Mouse (Mus musculus): Measurements from ENCODE around the gene Tnk2. TPM values are rescaled to one million over a fixed set of nuclear protein-coding genes. Genes with fewer than 3 reads are reported as not detected.

The Tnk2 gene
- polyA plus RNA-seq, 1 experiment from 2014 or later, result 9.2 TPM

GRCm38 (mm10) chr16:32710426-32711070 is 66.9 kb downstream of the Tnk2 start:
- ATAC-seq (ENCODE audit: insufficient number of reproducible peaks, low FRiP score, low TSS enrichment, low read depth) (no peak), DNase-seq (ENCODE audit: low spot score) (no peak)
- Histone ChIP-seq H3K9ac (ENCODE audit: low read length) (no peak overlapping the region), H3K27ac (replicated peaks; ENCODE audit: low read depth, low read length) (no peak overlapping the region), H3K36me3 (ENCODE audit: control insufficient read depth, insufficient read depth, low read length) (no peaks in the 10 kb centered on the region), H3K4me2 (ENCODE audit: low read depth, severe bottlenecking) (no peak overlapping the region), H3K4me3 (ENCODE audit: low read depth, low read length) (no peak overlapping the region), H3K9me3 (ENCODE audit: control insufficient read depth, low read length) (no peaks in the 10 kb centered on the region), H3K4me1 (ENCODE audit: control insufficient read depth, insufficient read depth, low read length) (peaks cover 11% of the 10 kb centered on the region; the same call in 1 of the 2 replicates), H3K27me3 (ENCODE audit: control insufficient read depth, insufficient read depth, low read length) (no peaks in the 10 kb centered on the region)
- 69% methylated on average over 14 of the region's 14 CpGs for WGBS

- WGBS, result 88% methylated on average over 11 of the region's 11 CpGs
- H3K4me3 ChIP-seq (ENCODE audit: low read depth, low read length), result no peak overlapping the region
- no peak overlapping the region for H3K4me2 ChIP-seq (ENCODE audit: low read depth, severe bottlenecking)
- no peak overlapping the region for H3K9ac ChIP-seq (ENCODE audit: low read length)
- H3K4me1 ChIP-seq (ENCODE audit: control insufficient read depth, insufficient read depth, low read length), result peaks cover 14% of the 10 kb centered on the region
- H3K27ac ChIP-seq (replicated peaks; ENCODE audit: low read depth, low read length), result no peak overlapping the region
- no peaks in the 10 kb centered on the region for H3K9me3 ChIP-seq (ENCODE audit: control insufficient read depth, low read length)
- no peaks in the 10 kb centered on the region for H3K36me3 ChIP-seq (ENCODE audit: control insufficient read depth, insufficient read depth, low read length)
- DNase-seq (ENCODE audit: low spot score) (no peak), ATAC-seq (ENCODE audit: insufficient number of reproducible peaks, low FRiP score, low TSS enrichment, low read depth) (no peak)
- H3K27me3 ChIP-seq (ENCODE audit: control insufficient read depth, insufficient read depth, low read length), result no peaks in the 10 kb centered on the region
Measured at GRCm38 (mm10) chr16:32712202-32712601, 68.5 kb downstream of the Tnk2 start.

DNA sequence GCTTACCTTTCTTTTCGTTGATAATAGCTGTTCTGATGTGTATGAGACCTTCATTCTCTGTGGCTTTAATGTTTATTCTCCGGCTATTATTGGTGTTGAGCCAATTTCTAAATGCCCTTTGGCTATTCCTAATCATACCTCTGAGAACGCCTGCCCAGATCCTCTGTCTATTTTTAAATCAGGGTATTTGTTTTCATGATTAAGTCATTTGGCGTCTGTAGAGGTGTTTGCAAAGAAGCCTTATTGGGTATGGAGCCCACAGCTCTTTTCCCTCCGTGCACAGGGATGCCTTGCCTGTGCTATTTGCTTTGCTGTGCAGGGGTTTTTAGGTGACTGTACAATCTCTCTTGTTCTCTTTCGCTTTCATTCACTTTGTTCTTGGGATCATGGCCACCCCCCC is 69.9 kb downstream of the Tnk2 start:
- no peaks in the 10 kb centered on the region for H3K36me3 ChIP-seq (ENCODE audit: control insufficient read depth, insufficient read depth, low read length)
- no peak overlapping the region for H3K4me3 ChIP-seq (ENCODE audit: low read depth, low read length)
- H3K27ac ChIP-seq (replicated peaks; ENCODE audit: low read depth, low read length), result no peak overlapping the region
- DNase-seq (ENCODE audit: low spot score), result no peak
- WGBS, result 83% methylated on average over 6 of the region's 6 CpGs
- ATAC-seq (ENCODE audit: insufficient number of reproducible peaks, low FRiP score, low TSS enrichment, low read depth), result no peak
- no peaks in the 10 kb centered on the region for H3K27me3 ChIP-seq (ENCODE audit: control insufficient read depth, insufficient read depth, low read length)
- H3K4me2 ChIP-seq (ENCODE audit: low read depth, severe bottlenecking), result no peak overlapping the region
- peaks cover 10% of the 10 kb centered on the region for H3K4me1 ChIP-seq (ENCODE audit: control insufficient read depth, insufficient read depth, low read length)
- H3K9me3 ChIP-seq (ENCODE audit: control insufficient read depth, low read length), result no peaks in the 10 kb centered on the region
- H3K9ac ChIP-seq (ENCODE audit: low read length), result no peak overlapping the region

DNA sequence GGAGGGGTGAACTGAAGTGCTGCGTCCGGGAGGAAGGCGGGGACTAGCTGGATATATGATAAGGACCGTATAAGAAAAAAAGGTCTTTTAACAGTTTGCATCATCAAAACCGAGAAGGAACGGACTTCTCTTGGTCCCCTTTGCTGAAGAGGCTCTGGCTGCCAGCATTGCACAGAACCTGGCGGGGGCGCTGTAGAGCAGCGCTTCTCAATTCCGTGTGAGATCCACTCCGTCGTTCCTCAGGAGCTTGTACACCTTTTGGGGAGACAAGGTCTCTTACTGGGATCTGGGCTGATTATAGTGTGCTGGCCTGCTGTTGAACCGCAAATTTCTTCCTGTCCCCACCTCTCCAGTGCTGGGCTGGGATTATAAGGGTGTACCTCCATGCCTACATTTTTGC is 71.7 kb downstream of the Tnk2 start:
- no peak overlapping the region for H3K4me2 ChIP-seq (ENCODE audit: low read depth, severe bottlenecking)

GRCm38 (mm10) chr16:32723163-32723562 is 79.5 kb downstream of the Tnk2 start:
- ATAC-seq (ENCODE audit: insufficient number of reproducible peaks, low FRiP score, low TSS enrichment, low read depth), result no peak
- no peaks in the 10 kb centered on the region for H3K27me3 ChIP-seq (ENCODE audit: control insufficient read depth, insufficient read depth, low read length)
- H3K9me3 ChIP-seq (ENCODE audit: control insufficient read depth, low read length), result no peaks in the 10 kb centered on the region
- no peak for DNase-seq (ENCODE audit: low spot score)
- H3K9ac ChIP-seq (ENCODE audit: low read length), result no peak overlapping the region
- no peaks in the 10 kb centered on the region for H3K4me1 ChIP-seq (ENCODE audit: control insufficient read depth, insufficient read depth, low read length)
- H3K4me2 ChIP-seq (ENCODE audit: low read depth, severe bottlenecking), result no peak overlapping the region
- H3K4me3 ChIP-seq (ENCODE audit: low read depth, low read length), result no peak overlapping the region
- H3K27ac ChIP-seq (replicated peaks; ENCODE audit: low read depth, low read length), result no peak overlapping the region
- H3K36me3 ChIP-seq (ENCODE audit: control insufficient read depth, insufficient read depth, low read length), result no peaks in the 10 kb centered on the region
- WGBS, result 86% methylated on average over 7 of the region's 7 CpGs

More for the DNA sequence above, 71.7 kb downstream of the Tnk2 start:
- Histone ChIP-seq H3K4me3 (ENCODE audit: low read depth, low read length) (no peak overlapping the region), H3K9me3 (ENCODE audit: control insufficient read depth, low read length) (no peaks in the 10 kb centered on the region), H3K4me1 (ENCODE audit: control insufficient read depth, insufficient read depth, low read length) (peaks cover 10% of the 10 kb centered on the region), H3K27ac (replicated peaks; ENCODE audit: low read depth, low read length) (no peak overlapping the region), H3K27me3 (ENCODE audit: control insufficient read depth, insufficient read depth, low read length) (no peaks in the 10 kb centered on the region), H3K36me3 (ENCODE audit: control insufficient read depth, insufficient read depth, low read length) (no peaks in the 10 kb centered on the region), H3K9ac (ENCODE audit: low read length) (no peak overlapping the region; the same call in 1 of the 2 replicates)
- ATAC-seq (ENCODE audit: insufficient number of reproducible peaks, low FRiP score, low TSS enrichment, low read depth) (no peak), DNase-seq (ENCODE audit: low spot score) (peak; percentile 50)
- WGBS, result 30% methylated on average over 13 of the region's 13 CpGs

GRCm38 (mm10) chr16:32723767-32724166 is 80.1 kb downstream of the Tnk2 start:
- Histone ChIP-seq H3K9me3 (ENCODE audit: control insufficient read depth, low read length) (no peaks in the 10 kb centered on the region), H3K27me3 (ENCODE audit: control insufficient read depth, insufficient read depth, low read length) (no peaks in the 10 kb centered on the region), H3K36me3 (ENCODE audit: control insufficient read depth, insufficient read depth, low read length) (no peaks in the 10 kb centered on the region), H3K4me1 (ENCODE audit: control insufficient read depth, insufficient read depth, low read length) (no peaks in the 10 kb centered on the region), H3K4me3 (ENCODE audit: low read depth, low read length) (no peak overlapping the region), H3K27ac (replicated peaks; ENCODE audit: low read depth, low read length) (no peak overlapping the region), H3K4me2 (ENCODE audit: low read depth, severe bottlenecking) (no peak overlapping the region), H3K9ac (ENCODE audit: low read length) (no peak overlapping the region)
- ATAC-seq (ENCODE audit: insufficient number of reproducible peaks, low FRiP score, low TSS enrichment, low read depth), result no peak
- no peak for DNase-seq (ENCODE audit: low spot score)
- WGBS, result 75% methylated on average over 4 of the region's 4 CpGs

DNA sequence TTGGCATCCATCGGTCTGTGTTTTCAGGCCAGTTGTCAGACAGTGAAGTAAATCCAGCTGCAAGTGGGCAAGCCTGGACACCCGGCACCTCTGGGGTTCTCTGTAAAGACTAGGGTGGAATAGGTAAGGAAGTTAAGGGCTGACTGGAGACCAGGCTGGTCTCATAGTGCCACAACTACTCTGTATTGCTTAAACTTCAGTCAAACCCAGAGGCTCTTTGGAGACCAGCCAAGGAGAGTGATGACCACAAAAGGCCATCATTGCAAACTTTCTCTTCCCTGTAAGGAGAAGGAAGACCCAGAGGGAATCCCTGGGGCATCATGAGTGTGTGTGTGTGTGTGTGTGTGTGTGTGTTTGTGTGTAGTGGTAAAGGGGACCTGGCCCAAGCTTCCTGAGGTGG is 80.6 kb downstream of the Tnk2 start:
- ATAC-seq (ENCODE audit: insufficient number of reproducible peaks, low FRiP score, low TSS enrichment, low read depth), result no peak
- no peak for DNase-seq (ENCODE audit: low spot score)
- H3K4me2 ChIP-seq (ENCODE audit: low read depth, severe bottlenecking), result no peak overlapping the region
- no peak overlapping the region for H3K4me3 ChIP-seq (ENCODE audit: low read depth, low read length)
- no peaks in the 10 kb centered on the region for H3K36me3 ChIP-seq (ENCODE audit: control insufficient read depth, insufficient read depth, low read length)
- no peaks in the 10 kb centered on the region for H3K9me3 ChIP-seq (ENCODE audit: control insufficient read depth, low read length)
- H3K27ac ChIP-seq (replicated peaks; ENCODE audit: low read depth, low read length), result no peak overlapping the region
- WGBS, result 81% methylated on average over 2 of the region's 2 CpGs
- H3K27me3 ChIP-seq (ENCODE audit: control insufficient read depth, insufficient read depth, low read length), result no peaks in the 10 kb centered on the region
- H3K9ac ChIP-seq (ENCODE audit: low read length), result no peak overlapping the region
- H3K4me1 ChIP-seq (ENCODE audit: control insufficient read depth, insufficient read depth, low read length), result no peaks in the 10 kb centered on the region

GRCm38 (mm10) chr16:32726501-32726900 is 82.8 kb downstream of the Tnk2 start:
- no peak for DNase-seq (ENCODE audit: low spot score)
- Histone ChIP-seq H3K27me3 (ENCODE audit: control insufficient read depth, insufficient read depth, low read length) (no peaks in the 10 kb centered on the region), H3K36me3 (ENCODE audit: control insufficient read depth, insufficient read depth, low read length) (no peaks in the 10 kb centered on the region), H3K9me3 (ENCODE audit: control insufficient read depth, low read length) (no peaks in the 10 kb centered on the region), H3K4me1 (ENCODE audit: control insufficient read depth, insufficient read depth, low read length) (no peaks in the 10 kb centered on the region), H3K9ac (ENCODE audit: low read length) (no peak overlapping the region), H3K27ac (replicated peaks; ENCODE audit: low read depth, low read length) (no peak overlapping the region), H3K4me2 (ENCODE audit: low read depth, severe bottlenecking) (no peak overlapping the region), H3K4me3 (ENCODE audit: low read depth, low read length) (no peak overlapping the region)
- ATAC-seq (ENCODE audit: insufficient number of reproducible peaks, low FRiP score, low TSS enrichment, low read depth), result no peak

DNA sequence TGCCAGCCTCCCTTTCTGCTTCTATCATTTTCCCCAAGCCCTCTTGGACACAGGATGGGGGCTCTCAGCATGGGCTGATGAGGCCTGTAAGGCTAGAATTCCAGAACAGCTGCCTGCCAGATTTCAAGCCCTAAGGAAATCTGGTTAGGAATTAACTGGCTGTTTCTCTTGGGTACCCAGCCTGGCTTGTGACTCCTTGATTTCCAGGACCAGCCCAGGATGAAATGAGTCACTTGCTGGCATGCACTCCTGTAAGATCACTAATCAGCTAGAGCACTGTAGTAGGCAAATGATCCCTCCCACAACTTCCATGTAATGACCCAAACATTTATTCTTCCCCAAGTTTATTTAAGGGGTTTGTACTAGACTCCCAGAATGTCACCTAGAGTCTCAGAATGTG is 84.6 kb downstream of the Tnk2 start:
- H3K27ac ChIP-seq (replicated peaks; ENCODE audit: low read depth, low read length), result no peak overlapping the region
- no peak overlapping the region for H3K4me2 ChIP-seq (ENCODE audit: low read depth, severe bottlenecking)
- H3K36me3 ChIP-seq (ENCODE audit: control insufficient read depth, insufficient read depth, low read length), result no peaks in the 10 kb centered on the region
- H3K9me3 ChIP-seq (ENCODE audit: control insufficient read depth, low read length), result no peaks in the 10 kb centered on the region
- H3K9ac ChIP-seq (ENCODE audit: low read length), result no peak overlapping the region
- ATAC-seq (ENCODE audit: insufficient number of reproducible peaks, low FRiP score, low TSS enrichment, low read depth), result no peak
- no peak overlapping the region for H3K4me3 ChIP-seq (ENCODE audit: low read depth, low read length)
- DNase-seq (ENCODE audit: low spot score), result no peak
- no peaks in the 10 kb centered on the region for H3K4me1 ChIP-seq (ENCODE audit: control insufficient read depth, insufficient read depth, low read length)
- no peaks in the 10 kb centered on the region for H3K27me3 ChIP-seq (ENCODE audit: control insufficient read depth, insufficient read depth, low read length)
